Mouse (Mus musculus) small intestine, adult 2 months (tissue): ENCODE results near the gene Slc30a7.

Source experiments
- CTCF ChIP-seq: fragments of 200-500 bp; IDR thresholded peaks from 2 replicates; pipeline ENCODE4 v1.5.1; 2012; ENCODE audit warnings: low read depth, mild to moderate bottlenecking, control low read depth, inconsistent platforms, low read length, moderate library complexity, mixed read lengths; ENCODE audit not compliant: insufficient replicate concordance, insufficient read length; ENCODE audit errors: extremely low read depth
- POLR2A ChIP-seq: fragments of 200-500 bp; IDR thresholded peaks from 2 replicates; pipeline ENCODE4 v1.6.1; 2012; ENCODE audit warnings: low read depth, mild to moderate bottlenecking, control low read depth, inconsistent platforms, low read length, moderate library complexity

DNA sequence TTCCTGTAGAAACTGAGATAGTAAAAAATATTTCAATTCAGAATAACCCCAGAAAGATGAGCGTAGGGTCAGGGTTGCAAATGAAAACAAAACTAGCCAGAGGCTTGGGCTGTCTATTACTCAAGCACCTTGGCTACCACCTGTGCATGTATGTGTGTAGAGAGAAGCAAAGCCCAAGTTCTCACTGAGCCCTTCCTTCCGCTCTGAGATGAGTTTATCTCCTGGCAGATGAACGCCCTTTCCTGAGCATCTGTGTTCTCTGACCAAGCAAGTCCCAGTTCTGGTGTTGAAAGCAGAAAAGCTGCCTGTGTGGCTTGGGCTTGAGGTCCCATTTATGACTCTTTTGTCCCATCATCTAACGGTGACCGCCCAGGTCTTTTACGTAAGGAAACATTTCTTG lies 7.7 kb upstream of the Slc30a7 start:
- TF ChIP-seq POLR2A = no peak
- TF ChIP-seq CTCF = no peak
